Mouse (Mus musculus): Measurements from ENCODE around the gene Pstpip1.

Pstpip1 gene

GRCm38 (mm10) chr9:56104921-56105320, 15.2 kb downstream of the Pstpip1 start:
- intact Hi-C loops (cut with DNase I), result no loop called here

- intact Hi-C loops (cut with DNase I), result no loop called here
Observed at GRCm38 (mm10) chr9:56106274-56107072, 16.7 kb downstream of the Pstpip1 start.

GRCm38 (mm10) chr9:56107527-56107926, 17.8 kb downstream of the Pstpip1 start:
- intact Hi-C loops (cut with DNase I), result no loop called here

- intact Hi-C loops (cut with DNase I), result no loop called here
Observed at GRCm38 (mm10) chr9:56108174-56108573, 18.4 kb downstream of the Pstpip1 start.

- intact Hi-C loops (cut with DNase I), result loop anchor here (5.0 kb wide), 1 partner anchor 434 kb away; no protein-coding TSS in a partner anchor
Observed at GRCm38 (mm10) chr9:56118091-56118490, 28.3 kb downstream of the Pstpip1 start.

GRCm38 (mm10) chr9:56118582-56118981, 28.8 kb downstream of the Pstpip1 start:
- intact Hi-C loops (cut with DNase I), result loop anchor here (5.0 kb wide), 1 partner anchor 434 kb away; no protein-coding TSS in a partner anchor

- intact Hi-C loops (cut with DNase I), result loop anchor here (5.0 kb wide), 1 partner anchor 433 kb away; no protein-coding TSS in a partner anchor
Observed at GRCm38 (mm10) chr9:56119651-56120050, 29.9 kb downstream of the Pstpip1 start.

- intact Hi-C loops (cut with DNase I), result no loop called here
Observed at GRCm38 (mm10) chr9:56121097-56121496, 31.3 kb downstream of the Pstpip1 start.

- intact Hi-C loops (cut with DNase I), result no loop called here
Observed at GRCm38 (mm10) chr9:56122973-56123372, 33.2 kb downstream of the Pstpip1 start.

- intact Hi-C loops (cut with DNase I), result no loop called here
Observed at GRCm38 (mm10) chr9:56123613-56124012, 33.9 kb downstream of the Pstpip1 start.

GRCm38 (mm10) chr9:56124561-56124960, 34.8 kb downstream of the Pstpip1 start:
- intact Hi-C loops (cut with DNase I), result no loop called here

GRCm38 (mm10) chr9:56126453-56127173, 36.9 kb downstream of the Pstpip1 start:
- intact Hi-C loops (cut with DNase I), result no loop called here

- intact Hi-C loops (cut with DNase I), result no loop called here
Observed at GRCm38 (mm10) chr9:56128331-56128730, 38.6 kb downstream of the Pstpip1 start.

- intact Hi-C loops (cut with DNase I), result no loop called here
Observed at GRCm38 (mm10) chr9:56129951-56130350, 40.2 kb downstream of the Pstpip1 start.

GRCm38 (mm10) chr9:56130536-56130935, 40.8 kb downstream of the Pstpip1 start:
- intact Hi-C loops (cut with DNase I), result no loop called here

- intact Hi-C loops (cut with DNase I), result no loop called here
Observed at GRCm38 (mm10) chr9:56131813-56132525, 42.2 kb downstream of the Pstpip1 start.

GRCm38 (mm10) chr9:56133970-56134369, 44.2 kb downstream of the Pstpip1 start:
- intact Hi-C loops (cut with DNase I), result no loop called here

GRCm38 (mm10) chr9:56134614-56135013, 44.9 kb downstream of the Pstpip1 start:
- intact Hi-C loops (cut with DNase I), result no loop called here

- intact Hi-C loops (cut with DNase I), result no loop called here
Observed at GRCm38 (mm10) chr9:56135590-56136197, 45.9 kb downstream of the Pstpip1 start.

GRCm38 (mm10) chr9:56141776-56142175, 52.0 kb downstream of the Pstpip1 start:
- intact Hi-C loops (cut with DNase I), result no loop called here

- intact Hi-C loops (cut with DNase I), result no loop called here
Observed at GRCm38 (mm10) chr9:56144366-56145003, 54.7 kb downstream of the Pstpip1 start.
